Mouse (Mus musculus): ENCODE results near the gene Slc25a22.
"Not testable (repeated sequence)": the region's sequence is repeated elsewhere in the genome, so short reads cannot be mapped to it uniquely, and the experiment has no call there.

Gene Slc25a22

GRCm38 (mm10) chr7:141413809-141414584 lies 23.7 kb downstream of the Slc25a22 start, which contains the start of gene Gatd1:
TSS of gene Gatd1 (minus strand) at chr7:141414136.
- DNase-seq (ENCODE audit: low spot score): peak; percentile 100

GRCm38 (mm10) chr7:141413331-141413730 lies 24.4 kb downstream of the Slc25a22 start:
- peak; percentile 53 for DNase-seq (ENCODE audit: low spot score)

GRCm38 (mm10) chr7:141411667-141412066 lies 26.0 kb downstream of the Slc25a22 start:
- DNase-seq (ENCODE audit: low spot score): no peak

GRCm38 (mm10) chr7:141410631-141411030 lies 27.1 kb downstream of the Slc25a22 start:
- no peak for DNase-seq (ENCODE audit: low spot score)

- peak; percentile 70 for DNase-seq (ENCODE audit: low spot score)
Observed at GRCm38 (mm10) chr7:141408833-141409232, 28.9 kb downstream of the Slc25a22 start.

GRCm38 (mm10) chr7:141407670-141408069 lies 30.0 kb downstream of the Slc25a22 start:
- DNase-seq (ENCODE audit: low spot score): not testable (repeated sequence)

- no peak for DNase-seq (ENCODE audit: low spot score)
Observed at GRCm38 (mm10) chr7:141405466-141405865, 32.2 kb downstream of the Slc25a22 start.

- DNase-seq (ENCODE audit: low spot score): peak; percentile 45
Observed at GRCm38 (mm10) chr7:141403305-141403704, 34.4 kb downstream of the Slc25a22 start.

GRCm38 (mm10) chr7:141395348-141395747 lies 42.3 kb downstream of the Slc25a22 start:
- no peak for DNase-seq (ENCODE audit: low spot score)

GRCm38 (mm10) chr7:141394771-141395170 lies 42.9 kb downstream of the Slc25a22 start:
- DNase-seq (ENCODE audit: low spot score): peak; percentile 51

- DNase-seq (ENCODE audit: low spot score): no peak
Observed at GRCm38 (mm10) chr7:141394158-141394557, 43.5 kb downstream of the Slc25a22 start.

- no peak for DNase-seq (ENCODE audit: low spot score)
Observed at GRCm38 (mm10) chr7:141392552-141393222, 45.0 kb downstream of the Slc25a22 start.

GRCm38 (mm10) chr7:141391625-141392551 lies 45.8 kb downstream of the Slc25a22 start, which contains the start of gene Taldo1:
TSS of gene Taldo1 (plus strand) at chr7:141392199.
- peak; percentile 96 for DNase-seq (ENCODE audit: low spot score)

- DNase-seq (ENCODE audit: low spot score): no peak
Observed at GRCm38 (mm10) chr7:141390326-141391259, 47.1 kb downstream of the Slc25a22 start.

GRCm38 (mm10) chr7:141388487-141389109 lies 49.1 kb downstream of the Slc25a22 start:
- DNase-seq (ENCODE audit: low spot score): no peak

GRCm38 (mm10) chr7:141387807-141388486 lies 49.7 kb downstream of the Slc25a22 start:
- DNase-seq (ENCODE audit: low spot score): no peak

- no peak for DNase-seq (ENCODE audit: low spot score)
Observed at GRCm38 (mm10) chr7:141381068-141381835, 56.4 kb downstream of the Slc25a22 start.
